Mouse (Mus musculus): ENCODE measurements at regions not wholly inside any gene's neighbourhood (a gene's known extent, or its start where the extent isn't known, plus 50 kb on each side); places are given as distances from the start of the nearest gene placed in this dataset.

DNA sequence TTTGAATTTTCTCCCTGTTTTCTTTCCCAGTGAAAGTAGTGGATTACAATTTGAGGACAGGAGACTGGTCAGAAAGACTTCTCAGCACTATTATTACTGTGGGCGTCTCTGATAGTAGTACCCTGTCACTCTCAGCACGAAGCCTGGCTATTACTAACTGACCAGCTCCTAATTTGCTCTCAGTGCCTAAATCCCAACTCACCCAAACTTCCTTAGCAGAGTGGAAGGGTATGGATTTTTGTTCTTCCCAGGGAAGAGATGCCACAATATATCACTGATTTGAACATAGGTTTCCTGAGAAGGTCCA, 159.3 kb upstream of the Bet1 start:
- no peak for TF ChIP-seq CTCF (IDR thresholded peaks at IDR 0.05; ENCODE audit: low read depth)
- no peak for TF ChIP-seq EP300 (optimal IDR thresholded peaks at IDR 0.05)
